Mouse (Mus musculus) forebrain, embryonic 12.5 days (tissue): ENCODE measurements at regions not wholly inside any gene's neighbourhood (a gene's known extent, or its start where the extent isn't known, plus 50 kb on each side); places are given as distances from the start of the nearest gene placed in this dataset.

Experiments
- ATAC-seq: fragments of 200-750 bp; cut with Nextera tagmentation; 2 replicates; pipeline ENCODE4 v1.8.0; 2017; ENCODE audit warnings: moderate TSS enrichment; ENCODE audit not compliant: low FRiP score
- H3K27ac ChIP-seq: fragments of 300-500 bp; sonication (generic); 2 replicates; pipeline ENCODE4 v1.5.1; 2016; ENCODE audit warnings: mild to moderate bottlenecking
- H3K27me3 ChIP-seq: fragments of 300-500 bp; sonication (generic); 2 replicates; pipeline ENCODE4 v1.6.1; 2016; ENCODE audit warnings: mild to moderate bottlenecking
- H3K36me3 ChIP-seq: fragments of 300-500 bp; sonication (generic); replicated peaks from 2 replicates; pipeline ENCODE4 v1.6.1; 2016; ENCODE audit warnings: mild to moderate bottlenecking
- H3K4me1 ChIP-seq: fragments of 300-500 bp; sonication (generic); 2 replicates; pipeline ENCODE4 v1.6.1; 2016
- H3K4me2 ChIP-seq: fragments of 300-500 bp; sonication (generic); 2 replicates; pipeline ENCODE4 v1.6.1; 2016; ENCODE audit warnings: mild to moderate bottlenecking, moderate library complexity
- H3K4me3 ChIP-seq: fragments of 300-500 bp; sonication (generic); replicated peaks from 2 replicates; pipeline ENCODE4 v1.5.1; 2016; ENCODE audit warnings: mild to moderate bottlenecking
- H3K9ac ChIP-seq: fragments of 300-500 bp; sonication (generic); 2 replicates; pipeline ENCODE4 v1.6.1; 2016; ENCODE audit warnings: mild to moderate bottlenecking
- H3K9me3 ChIP-seq: fragments of 300-500 bp; sonication (generic); 2 replicates; pipeline ENCODE4 v1.6.1; 2016
- WGBS: fragments of 180-500 bp; shearing (Covaris S2); methylation state at CpG from one replicate; pipeline ENCODE4 v1.1.7; 2016; 5-methylcytosine and 5-hydroxymethylcytosine counted together

GRCm38 (mm10) chr1:33271437-33272145 is 398.0 kb downstream of the Prim2 start:
- Histone ChIP-seq H3K4me2 (no peak overlapping the region), H3K4me3 (no peak overlapping the region), H3K27ac (peak overlapping the region; percentile 38; the same call in 1 of the 2 replicates), H3K36me3 (no peaks in the 10 kb centered on the region), H3K27me3 (no peaks in the 10 kb centered on the region), H3K9me3 (no peaks in the 10 kb centered on the region), H3K9ac (no peak overlapping the region), H3K4me1 (peaks cover 7% of the 10 kb centered on the region; the same call in 1 of the 2 replicates)
- WGBS: 63% methylated on average over 12 of the region's 12 CpGs
- ATAC-seq: peak; percentile 64; the same call in 1 of the 2 replicates

- Histone ChIP-seq H3K4me1 (peaks cover 7% of the 10 kb centered on the region; the same call in 1 of the 2 replicates), H3K27me3 (no peaks in the 10 kb centered on the region), H3K9ac (no peak overlapping the region), H3K27ac (no peak overlapping the region), H3K9me3 (no peaks in the 10 kb centered on the region), H3K36me3 (no peaks in the 10 kb centered on the region), H3K4me3 (no peak overlapping the region), H3K4me2 (no peak overlapping the region)
- 55% methylated on average over 4 of the region's 4 CpGs for WGBS
- ATAC-seq: peak; percentile 62; the same call in 1 of the 2 replicates
Observed at GRCm38 (mm10) chr1:33269162-33269561, 400.4 kb downstream of the Prim2 start.

GRCm38 (mm10) chr1:33265731-33266415 is 403.7 kb downstream of the Prim2 start:
- H3K4me2 ChIP-seq: no peak overlapping the region
- H3K9me3 ChIP-seq: no peaks in the 10 kb centered on the region
- H3K4me3 ChIP-seq: no peak overlapping the region
- H3K27me3 ChIP-seq: no peaks in the 10 kb centered on the region
- no peak overlapping the region for H3K9ac ChIP-seq
- no peaks in the 10 kb centered on the region for H3K36me3 ChIP-seq
- 90% methylated on average over 5 of the region's 5 CpGs for WGBS
- H3K4me1 ChIP-seq: peaks cover 7% of the 10 kb centered on the region; the same call in 1 of the 2 replicates
- no peak overlapping the region for H3K27ac ChIP-seq
- ATAC-seq: no peak

- Histone ChIP-seq H3K36me3 (no peaks in the 10 kb centered on the region), H3K27me3 (no peaks in the 10 kb centered on the region), H3K4me3 (no peak overlapping the region), H3K9me3 (no peaks in the 10 kb centered on the region), H3K4me1 (no peaks in the 10 kb centered on the region), H3K27ac (no peak overlapping the region), H3K4me2 (no peak overlapping the region), H3K9ac (no peak overlapping the region)
- ATAC-seq: no peak
- WGBS: 89% methylated on average over 5 of the region's 5 CpGs
Observed at GRCm38 (mm10) chr1:33249474-33249873, 420.1 kb downstream of the Prim2 start.

- H3K4me3 ChIP-seq: no peak overlapping the region
- 94% methylated on average over 6 of the region's 6 CpGs for WGBS
- H3K36me3 ChIP-seq: no peaks in the 10 kb centered on the region
- H3K9me3 ChIP-seq: no peaks in the 10 kb centered on the region
- no peak for ATAC-seq
- no peaks in the 10 kb centered on the region for H3K27me3 ChIP-seq
- H3K4me2 ChIP-seq: no peak overlapping the region
- no peak overlapping the region for H3K27ac ChIP-seq
- H3K4me1 ChIP-seq: no peaks in the 10 kb centered on the region
- no peak overlapping the region for H3K9ac ChIP-seq
Observed at GRCm38 (mm10) chr1:33247076-33247475, 422.5 kb downstream of the Prim2 start.

- Histone ChIP-seq H3K9ac (no peak overlapping the region), H3K36me3 (no peaks in the 10 kb centered on the region), H3K9me3 (no peaks in the 10 kb centered on the region), H3K4me1 (no peaks in the 10 kb centered on the region), H3K4me2 (no peak overlapping the region), H3K27me3 (no peaks in the 10 kb centered on the region), H3K27ac (no peak overlapping the region), H3K4me3 (no peak overlapping the region)
- no peak for ATAC-seq
- 93% methylated on average over 4 of the region's 4 CpGs for WGBS
Observed at GRCm38 (mm10) chr1:33245186-33245585, 424.4 kb downstream of the Prim2 start.

- no peaks in the 10 kb centered on the region for H3K36me3 ChIP-seq
- no peaks in the 10 kb centered on the region for H3K4me1 ChIP-seq
- no peak overlapping the region for H3K4me3 ChIP-seq
- H3K4me2 ChIP-seq: no peak overlapping the region
- no peaks in the 10 kb centered on the region for H3K9me3 ChIP-seq
- no peaks in the 10 kb centered on the region for H3K27me3 ChIP-seq
- no peak for ATAC-seq
- WGBS: 89% methylated on average over 8 of the region's 8 CpGs
- no peak overlapping the region for H3K9ac ChIP-seq
- H3K27ac ChIP-seq: no peak overlapping the region
Observed at GRCm38 (mm10) chr1:33244691-33245090, 424.9 kb downstream of the Prim2 start.

GRCm38 (mm10) chr1:33222997-33223396 is 446.6 kb downstream of the Prim2 start:
- Histone ChIP-seq H3K9ac (no peak overlapping the region), H3K27ac (no peak overlapping the region), H3K9me3 (no peaks in the 10 kb centered on the region), H3K27me3 (no peaks in the 10 kb centered on the region), H3K4me3 (no peak overlapping the region), H3K4me1 (no peaks in the 10 kb centered on the region), H3K36me3 (no peaks in the 10 kb centered on the region), H3K4me2 (no peak overlapping the region)
- ATAC-seq: 0 out of 2 replicates have a peak, but pooled peaks have one; percentile 23
- WGBS: 76% methylated on average over 6 of the region's 6 CpGs

GRCm38 (mm10) chr1:33214815-33215214 is 454.8 kb downstream of the Prim2 start:
- Histone ChIP-seq H3K9me3 (no peaks in the 10 kb centered on the region), H3K27ac (no peak overlapping the region), H3K36me3 (no peaks in the 10 kb centered on the region), H3K4me3 (no peak overlapping the region), H3K27me3 (no peaks in the 10 kb centered on the region), H3K9ac (no peak overlapping the region), H3K4me2 (no peak overlapping the region), H3K4me1 (peaks cover 9% of the 10 kb centered on the region)
- peak; percentile 73; the same call in 1 of the 2 replicates for ATAC-seq
- WGBS: 52% methylated on average over 5 of the region's 5 CpGs

GRCm38 (mm10) chr1:33214394-33214793 is 455.2 kb downstream of the Prim2 start:
- no peak overlapping the region for H3K4me3 ChIP-seq
- no peak overlapping the region for H3K4me2 ChIP-seq
- no peaks in the 10 kb centered on the region for H3K36me3 ChIP-seq
- H3K4me1 ChIP-seq: peaks cover 9% of the 10 kb centered on the region
- no peak overlapping the region for H3K9ac ChIP-seq
- no peaks in the 10 kb centered on the region for H3K27me3 ChIP-seq
- peak; percentile 43; the same call in 1 of the 2 replicates for ATAC-seq
- H3K27ac ChIP-seq: no peak overlapping the region
- WGBS: 90% methylated on average over 1 of the region's 1 CpGs
- H3K9me3 ChIP-seq: no peaks in the 10 kb centered on the region

GRCm38 (mm10) chr1:33201571-33202189 is 467.9 kb downstream of the Prim2 start:
- H3K4me3 ChIP-seq: no peak overlapping the region
- no peaks in the 10 kb centered on the region for H3K4me1 ChIP-seq
- no peaks in the 10 kb centered on the region for H3K27me3 ChIP-seq
- ATAC-seq: no peak
- H3K9me3 ChIP-seq: no peaks in the 10 kb centered on the region
- H3K36me3 ChIP-seq: no peaks in the 10 kb centered on the region
- H3K9ac ChIP-seq: no peak overlapping the region
- H3K27ac ChIP-seq: no peak overlapping the region
- WGBS: 51% methylated on average over 6 of the region's 6 CpGs
- no peak overlapping the region for H3K4me2 ChIP-seq

- 78% methylated on average over 2 of the region's 2 CpGs for WGBS
- ATAC-seq: no peak
Observed at GRCm38 (mm10) chr1:33195114-33195513, 474.5 kb downstream of the Prim2 start.

More at GRCm38 (mm10) chr1:33195114-33195513, 474.5 kb downstream of the Prim2 start:
- Histone ChIP-seq H3K27me3 (no peaks in the 10 kb centered on the region), H3K27ac (no peak overlapping the region), H3K36me3 (no peaks in the 10 kb centered on the region), H3K9me3 (no peaks in the 10 kb centered on the region), H3K4me2 (no peak overlapping the region), H3K9ac (no peak overlapping the region), H3K4me3 (no peak overlapping the region), H3K4me1 (no peaks in the 10 kb centered on the region)
